ENCODE assay signal across 23 mouse cellular contexts in the genomic region with DNA sequence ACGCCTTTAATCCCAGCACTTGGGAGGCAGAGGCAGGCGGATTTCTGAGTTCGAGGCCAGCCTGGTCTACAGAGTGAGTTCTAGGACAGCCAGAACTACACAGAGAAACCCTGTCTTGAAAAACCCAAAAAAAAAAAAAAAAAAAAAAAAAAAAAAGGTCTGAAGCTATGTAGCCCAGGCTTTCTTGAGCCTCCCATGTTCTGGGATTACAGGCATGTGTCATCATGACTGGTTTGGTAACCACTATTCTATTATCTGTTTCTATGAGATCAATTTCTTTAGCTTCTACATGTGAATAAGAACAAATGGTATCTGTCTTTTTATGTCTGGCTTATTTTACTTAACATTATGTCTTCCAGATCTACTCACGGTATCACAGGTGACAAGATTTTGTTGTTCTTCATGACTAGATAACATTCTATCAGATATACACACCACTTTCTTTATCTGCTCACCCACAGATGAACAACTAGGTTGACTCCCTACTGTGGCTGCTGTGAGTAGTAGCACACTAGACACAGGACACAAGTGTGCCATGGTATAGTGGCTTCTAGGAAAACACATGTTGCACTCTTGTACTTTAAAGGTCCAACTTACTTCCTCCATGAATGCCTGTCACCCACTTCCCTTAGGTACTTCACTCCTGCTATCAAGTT. TPM values are rescaled to one million over a fixed set of nuclear protein-coding genes. Genes with fewer than 3 reads are reported as not detected.
DNase-seq lines count a peak whose midpoint lies in the region; ATAC-seq and TF ChIP-seq lines count a peak whose summit lies in the region.
"Had no signal": no experiment of that assay in that cellular context is flagged by ENCODE, and none has a peak within 500 bp of the region (broad histone marks: within the 10 kb centered on the region; RNA-seq: fewer than 3 reads in every experiment).

No protein-coding gene starts in this region.

- DNase-seq in CH12.LX (ENCODE audit: extremely low read depth): no peak
- no peak for DNase-seq in G1E (ENCODE audit: low spot score)
- DNase-seq in cerebellum, postnatal 36 days: no peak
- DNase-seq in adrenal gland, adult 18-20 months (ENCODE audit: low spot score in 2 of 2): no peak
- DNase-seq in adrenal gland, adult (ENCODE audit: inconsistent age in 2 of 2, low spot score in 1 of 2): no peak
- DNase-seq: adrenal gland, adult 8-10 months; adrenal gland, postnatal 36 days; cerebellum, adult 11 months; cerebellum, adult 8-10 months; cerebellum, postnatal 25 days; forebrain, postnatal 0 days; gastrocnemius, postnatal 25 days; heart, adult 11 months; heart, postnatal 4 days had no signal

- TF ChIP-seq EP300 in CH12.LX (IDR thresholded peaks at IDR 0.05; ENCODE audit: low read length): 0 out of 2 replicates have a peak, but pooled peaks have one; percentile 11

- TF ChIP-seq CTCF in CH12.LX (conservative IDR thresholded peaks at IDR 0.05 in 1 of 2, IDR thresholded peaks at IDR 0.05 in 1 of 2; ENCODE audit: low read depth in 2 of 2, low read length in 2 of 2): no peak
- no peak for TF ChIP-seq CTCF in G1E (IDR thresholded peaks at IDR 0.05; ENCODE audit: low read depth, low read length)

- peaks cover 99% of the 10 kb centered on the region for H3K79me2 ChIP-seq in CH12.LX (replicated peaks; ENCODE audit: control insufficient read depth, extremely low read depth, insufficient read depth, poor library complexity, severe bottlenecking)

- in situ Hi-C loops in CH12.LX (cut with MboI; ENCODE audit: low pct_ligation_motif_present, low pct_unique_long_range_greater_than_20kb, low sequenced_read_pairs): no loop called here

- peaks cover 1% of the 10 kb centered on the region for H3K9me3 ChIP-seq in CH12.LX (replicated peaks; ENCODE audit: low read length)
- H3K9me3 ChIP-seq in G1E (replicated peaks): no peaks in the 10 kb centered on the region
- H3K9me3 ChIP-seq: embryonic facial prominence, embryonic 10.5 days; forebrain, embryonic 13.5 days; heart, embryonic 13.5 days; hindbrain, embryonic 12.5 days had no signal

- H3K4me3 ChIP-seq in CH12.LX (replicated peaks in 1 of 3; ENCODE audit: low read depth in 2 of 3, low read length in 2 of 3, poor library complexity in 1 of 3) (no peak overlapping the region), G1E (ENCODE audit: low read depth, low read length) (no peak overlapping the region; the same call in 1 of the 2 replicates)
- H3K4me3 ChIP-seq: embryonic facial prominence, embryonic 10.5 days; forebrain, embryonic 13.5 days; heart, embryonic 13.5 days; hindbrain, embryonic 12.5 days had no signal

- H3K27me3 ChIP-seq in CH12.LX (replicated peaks): no peaks in the 10 kb centered on the region
- H3K27me3 ChIP-seq in G1E (ENCODE audit: insufficient read depth, low read length): no peaks in the 10 kb centered on the region
- H3K27me3 ChIP-seq: forebrain, embryonic 13.5 days; heart, embryonic 13.5 days; hindbrain, embryonic 12.5 days; Patski had no signal

- peak overlapping the region; percentile 4; the same call in 1 of the 2 replicates for H3K4me2 ChIP-seq in CH12.LX (ENCODE audit: insufficient read depth, low read depth, poor library complexity, severe bottlenecking)
- H3K4me2 ChIP-seq: forebrain, embryonic 13.5 days; heart, embryonic 13.5 days; hindbrain, embryonic 12.5 days had no signal

- H3K4me1 ChIP-seq in CH12.LX (ENCODE audit: control insufficient read depth in 1 of 2, insufficient read depth in 2 of 2) (peaks cover 21 to 73% of the 10 kb centered on the region in 2 experiments), G1E (ENCODE audit: insufficient read depth, low read depth, low read length) (peaks cover 75% of the 10 kb centered on the region)

- peak overlapping the region; percentile 37 for H3K9ac ChIP-seq in CH12.LX (ENCODE audit: insufficient read depth, low read depth)
- H3K9ac ChIP-seq: forebrain, embryonic 13.5 days; forebrain, postnatal 0 days; heart, embryonic 13.5 days; hindbrain, embryonic 12.5 days had no signal

- H3K36me3 ChIP-seq in CH12.LX (replicated peaks in 1 of 2; ENCODE audit: control insufficient read depth in 1 of 2, insufficient read depth in 1 of 2, low read length in 1 of 2): peaks cover 3 to 4% of the 10 kb centered on the region in 2 experiments
- peaks cover 30% of the 10 kb centered on the region for H3K36me3 ChIP-seq in G1E (replicated peaks)
- H3K36me3 ChIP-seq: embryonic facial prominence, embryonic 10.5 days; heart, embryonic 13.5 days; hindbrain, embryonic 12.5 days had no signal

- peak; percentile 15; the same call in 1 of the 2 replicates for ATAC-seq in G1E (ENCODE audit: extremely low read depth, insufficient number of reproducible peaks, low FRiP score, poor library complexity, severe bottlenecking)
- ATAC-seq in granulocyte monocyte progenitor cell, adult 5-6 weeks (replicated peaks; ENCODE audit: poor library complexity, severe bottlenecking): peak; percentile 22; the same call in 1 of the 2 replicates
- 0 out of 2 replicates have a peak, but pooled peaks have one; percentile 25 for ATAC-seq in monocyte, adult 5-6 weeks (replicated peaks; ENCODE audit: insufficient number of reproducible peaks, low FRiP score, low TSS enrichment, poor library complexity, severe bottlenecking)
- ATAC-seq: activated CD4-positive, CD25-positive, alpha-beta regulatory T cell, adult 4 months; forebrain, embryonic 13.5 days; forebrain, postnatal 0 days; hindbrain, embryonic 16.5 days; Patski had no signal

- peak overlapping the region; percentile 49 for H3K27ac ChIP-seq in CH12.LX (ENCODE audit: insufficient read depth, low read depth)
- H3K27ac ChIP-seq: embryonic facial prominence, embryonic 10.5 days; forebrain, embryonic 13.5 days; heart, embryonic 13.5 days; hindbrain, embryonic 12.5 days had no signal

- dilution Hi-C loops in CH12.LX (cut with MboI; ENCODE audit: extremely low pct_ligation_motif_present, extremely low pct_unique_long_range_greater_than_20kb, low sequenced_read_pairs): no loop called here

- no peak for TF ChIP-seq RAD21 in CH12.LX (IDR thresholded peaks at IDR 0.05; ENCODE audit: low read depth, low read length)

- TF ChIP-seq POLR2A in CH12.LX (IDR thresholded peaks at IDR 0.05; ENCODE audit: low read depth, low read length): no peak

TF ChIP-seq in CH12.LX, 34 proteins besides CTCF, POLR2A, EP300 and RAD21:
- TF ChIP-seq E2F4 (IDR thresholded peaks at IDR 0.05; ENCODE audit: insufficient replicate concordance, low read depth, low read length): no peak
- TF ChIP-seq ZMIZ1 (IDR thresholded peaks at IDR 0.05; ENCODE audit: low read depth, low read length): no peak
- no peak for TF ChIP-seq ELF1 (IDR thresholded peaks at IDR 0.05; ENCODE audit: low read depth, low read length)
- no peak for TF ChIP-seq ZKSCAN1 (IDR thresholded peaks at IDR 0.05; ENCODE audit: borderline replicate concordance, low read depth, low read length)
- no peak for TF ChIP-seq POLR2AphosphoS2 (IDR thresholded peaks at IDR 0.05; ENCODE audit: low read depth, low read length)
- peak; percentile 56 for TF ChIP-seq MAX (IDR thresholded peaks at IDR 0.05; ENCODE audit: low read length)
- no peak for TF ChIP-seq TCF12 (IDR thresholded peaks at IDR 0.05; ENCODE audit: low read depth, low read length)
- peak; percentile 76 for TF ChIP-seq ZNF384 (IDR thresholded peaks at IDR 0.05; ENCODE audit: low read depth, low read length)
- 0 out of 2 replicates have a peak, but pooled peaks have one; percentile 23 for TF ChIP-seq CHD2 (IDR thresholded peaks at IDR 0.05; ENCODE audit: low read length)

RNA-seq across cellular contexts. Expression of gene Ern1, which starts 10.0 kb away (rescaled TPM):
- total RNA-seq in CH12.LX (2012; rRNA removed): 15.2 and 21.7 TPM in 2 replicates
- 3.0 TPM in 2 replicates for total RNA-seq in CH12.LX (2014; rRNA removed)
- polyA plus RNA-seq in CH12.LX (2012; ENCODE audit: insufficient read length, low read depth): 6.9 and 7.7 TPM in 2 replicates
- 44.5 and 47.7 TPM in 2 replicates for total RNA-seq in G1E (2014; fragmentation: Nextera tagmentation)
- total RNA-seq in G1E (2017): 11.5 and 14.9 TPM in 2 replicates
- polyA plus RNA-seq in G1E (2012): 10.9 and 11.0 TPM in 2 replicates
- 81.3 and 84.3 TPM in 2 replicates for total RNA-seq in granulocyte monocyte progenitor cell, adult 5-6 weeks (2014; fragmentation: Nextera tagmentation)
- total RNA-seq in granulocyte monocyte progenitor cell, adult 5-6 weeks (2017): 63.3 and 67.0 TPM in 2 replicates
- total RNA-seq in monocyte, adult 5-6 weeks (2017): 27.8 to 71.5 TPM (median 30.5 TPM) in 3 replicates
- total RNA-seq in adrenal gland, adult 18-20 months (2021): 100 to 1,000 TPM in 1 of 2 experiments, 10 to 100 TPM in 1; 74.1 to 154 TPM
